Mouse (Mus musculus) megakaryocyte progenitor cell, adult 5-6 weeks (primary cell): ENCODE results near the gene Tcl1b3. TPM values are rescaled to one million over a fixed set of nuclear protein-coding genes. Genes with fewer than 3 reads are reported as not detected.

ENCODE experiments used
- ATAC-seq: replicated peaks from 2 replicates; pipeline ENCODE4 v1.8.0; 2016; ENCODE audit warnings: mild to moderate bottlenecking, moderate TSS enrichment, inconsistent platforms; ENCODE audit not compliant: poor library complexity
- total RNA-seq, 2 experiments: library from RNA; stranded (forward) in 1 of 2; stranded (reverse) in 1 of 2; fragments of 157-497, 149-512 nt in 1 of 2; fragments of 200-1000 nt in 1 of 2; gene quantifications; 2 replicates each; pipeline versions ENCODE4 v1.2.3 to v1.2.4; 2015 to 2017

Tcl1b3 gene
- total RNA-seq, 2 experiments from 2014 or later = not detected

DNA sequence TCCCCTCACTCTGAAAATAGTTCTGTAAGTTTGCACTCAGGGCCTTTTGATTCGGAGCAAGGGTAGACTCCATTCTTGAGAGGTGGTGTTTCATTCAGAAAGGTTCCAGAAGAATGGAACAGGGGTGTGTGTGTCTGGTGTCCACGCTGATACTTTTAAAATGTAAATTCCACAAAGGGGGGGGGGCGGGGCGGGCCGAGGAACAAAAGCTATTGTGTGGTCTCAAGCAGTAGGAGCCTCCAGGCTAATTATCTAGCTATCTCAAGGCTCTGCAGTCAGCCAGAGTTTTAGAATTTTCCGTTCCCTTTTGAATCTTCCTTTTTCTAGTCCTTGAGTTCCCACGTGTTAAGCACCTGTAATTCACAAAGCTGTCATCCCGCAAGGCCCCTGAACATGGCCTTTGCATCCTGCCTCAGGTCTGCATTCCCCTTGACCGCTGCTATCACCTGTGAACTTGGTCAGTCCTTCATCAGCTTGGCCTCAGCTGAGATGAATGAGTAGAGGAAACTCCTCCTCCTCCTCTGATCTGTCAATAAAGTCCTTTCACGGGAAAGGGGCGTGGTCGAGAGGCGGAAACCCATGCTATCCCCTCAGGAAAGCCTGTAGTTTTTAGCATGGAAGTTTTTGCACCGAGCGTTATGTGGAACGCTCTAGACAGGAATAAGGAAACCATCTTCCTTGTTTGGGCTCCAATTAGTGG is 33.9 kb downstream of the Tcl1b3 start:
- ATAC-seq = no peak

DNA sequence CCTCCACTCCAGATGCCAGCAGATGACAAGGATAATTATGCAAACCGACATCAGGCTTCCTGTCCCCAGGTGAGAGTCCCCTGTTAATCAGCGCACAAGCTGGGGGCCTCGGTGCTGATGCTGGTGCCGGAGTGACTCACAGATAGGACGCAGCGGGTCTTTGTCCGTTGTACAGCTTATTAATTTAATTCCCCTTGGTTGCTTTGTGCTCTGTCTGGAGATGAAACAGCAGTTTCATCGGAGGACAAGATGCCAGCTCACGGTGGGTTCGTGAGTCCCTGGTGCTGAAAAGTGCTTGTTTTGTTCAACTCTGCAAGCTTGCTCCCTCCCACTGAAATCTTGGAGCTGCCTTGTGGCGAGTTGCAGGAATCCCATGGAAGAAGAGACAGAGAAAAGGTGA is 43.5 kb downstream of the Tcl1b3 start:
- ATAC-seq = no peak

DNA sequence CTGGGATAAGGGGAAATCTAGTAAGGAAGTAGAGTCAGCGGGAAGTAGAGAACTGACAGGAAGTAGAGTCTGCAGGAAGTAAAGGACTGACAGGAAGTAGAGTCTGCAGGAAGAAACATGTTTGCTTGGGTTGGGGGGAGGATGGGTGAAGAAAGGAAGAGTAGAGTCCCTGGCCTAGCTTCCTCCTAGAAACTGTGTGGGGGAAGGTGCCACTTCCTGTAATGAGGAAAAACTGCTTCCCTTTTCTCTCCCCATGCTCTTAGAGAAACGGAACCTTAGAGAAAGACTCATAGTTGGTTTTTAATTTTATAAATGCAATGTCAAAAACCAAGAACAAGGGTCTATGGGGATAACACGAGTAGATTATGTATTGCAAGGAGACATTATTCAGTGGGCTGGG is 44.2 kb downstream of the Tcl1b3 start:
- peak; percentile 70 for ATAC-seq

DNA sequence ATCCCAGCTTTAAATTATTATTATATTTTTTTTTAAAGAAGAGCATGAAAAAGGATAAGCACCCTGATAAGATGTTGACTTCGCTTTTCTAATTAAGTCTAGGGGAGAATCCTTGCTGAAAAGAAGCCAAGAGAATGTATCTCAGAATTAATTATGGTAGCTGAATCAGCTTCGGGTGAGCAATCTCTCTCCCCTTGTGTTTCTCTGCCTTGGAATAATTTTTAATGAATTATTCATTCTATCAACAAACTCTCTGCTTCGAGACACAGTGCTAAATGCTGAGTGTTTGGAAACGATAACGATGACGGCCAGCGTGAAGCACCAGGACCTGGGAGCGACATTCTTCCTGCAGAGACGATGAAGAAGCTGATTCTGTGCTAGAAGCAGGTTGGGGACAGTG is 48.2 kb downstream of the Tcl1b3 start:
- no peak for ATAC-seq

Other genes with a start within 250 kb of the Tcl1b3 start
- gene Syne3, start 181.2 kb upstream of the Tcl1b3 start, total RNA-seq (2015) = 10.1 and 13.1 TPM in 2 replicates
- 19.5 and 21.1 TPM in 2 replicates for gene Syne3, start 181.2 kb upstream of the Tcl1b3 start, total RNA-seq (2017)
- 58.1 and 65.3 TPM in 2 replicates for gene Glrx5, start 158.4 kb upstream of the Tcl1b3 start, total RNA-seq (2015)
- 26.9 and 30.1 TPM in 2 replicates for gene Glrx5, start 158.4 kb upstream of the Tcl1b3 start, total RNA-seq (2017)
- gene Tcl1b2, start 45.0 kb upstream of the Tcl1b3 start, total RNA-seq (2015) = not detected in 2 replicates
- not detected in 2 replicates for gene Tcl1b2, start 45.0 kb upstream of the Tcl1b3 start, total RNA-seq (2017)
- gene Tcl1b1, start 31.4 kb upstream of the Tcl1b3 start, total RNA-seq (2015) = not detected in 2 replicates
- not detected in 2 replicates for gene Tcl1b1, start 31.4 kb upstream of the Tcl1b3 start, total RNA-seq (2017)
- not detected in 2 replicates for gene Tcl1b5, start 14.7 kb upstream of the Tcl1b3 start, total RNA-seq (2015)
- gene Tcl1b5, start 14.7 kb upstream of the Tcl1b3 start, total RNA-seq (2017) = not detected in 2 replicates
- not detected in 2 replicates for gene Tcl1b4, start 10.9 kb downstream of the Tcl1b3 start, total RNA-seq (2015)
- not detected in 2 replicates for gene Tcl1b4, start 10.9 kb downstream of the Tcl1b3 start, total RNA-seq (2017)
- gene Tcl1, start 31.8 kb downstream of the Tcl1b3 start, total RNA-seq (2015) = not detected in 2 replicates
- gene Tcl1, start 31.8 kb downstream of the Tcl1b3 start, total RNA-seq (2017) = not detected in 2 replicates
- not detected in 2 replicates for gene Tunar, start 142.8 kb downstream of the Tcl1b3 start, total RNA-seq (2015)
- not detected in 2 replicates for gene Tunar, start 142.8 kb downstream of the Tcl1b3 start, total RNA-seq (2017)